Mouse (Mus musculus) left cerebral cortex, postnatal 25 days (tissue): ENCODE data around the gene Tmem33. TPM values are rescaled to one million over a fixed set of nuclear protein-coding genes. Genes with fewer than 3 reads are reported as not detected.

ENCODE experiments used
- DNase-seq, 2 experiments: peaks; one replicate each; pipeline ENCODE4 v3.0.0; 2022; ENCODE audit warnings: low spot score in 2 of 2, mixed read lengths in 1 of 2
- intact Hi-C: fragments of 180-260 bp; cut with DNase I; formaldehyde crosslinking; loops from one replicate; pipeline ENCODE4 v1.15.1; 2025
- total RNA-seq, 2 experiments: library from RNA; stranded (reverse); gene quantifications; 2 replicates each; pipeline ENCODE4 v1.2.3; 2021

Gene Tmem33
- total RNA-seq, 2 experiments from 2014 or later = 95.6 to 103 TPM

DNA sequence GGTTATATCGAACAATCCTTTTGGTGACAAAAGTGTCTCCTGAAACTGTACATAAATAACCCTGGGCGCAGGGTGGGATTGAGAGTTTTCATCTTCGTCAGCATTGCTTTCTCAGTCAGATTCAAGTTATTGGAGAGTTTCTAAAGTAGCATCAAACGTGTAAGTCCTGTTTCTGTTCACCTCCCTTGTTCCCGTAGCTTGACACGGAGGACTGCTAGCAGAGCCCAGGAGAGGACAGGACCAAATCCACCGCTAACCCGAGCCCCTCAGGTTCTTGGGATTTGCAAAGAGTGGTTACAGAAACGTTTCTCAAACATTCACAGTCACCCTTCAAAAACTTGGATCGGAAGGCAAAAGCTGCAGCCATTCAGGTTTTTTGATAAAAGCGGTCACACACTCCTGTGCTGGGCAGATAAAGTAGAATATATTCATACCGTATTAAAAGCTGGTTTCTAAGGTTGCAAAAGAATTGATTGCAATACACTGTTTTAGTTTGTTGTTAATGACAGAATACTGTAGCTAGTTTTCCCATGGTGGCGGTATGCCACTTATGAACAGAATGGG lies 47.4 kb downstream of the Tmem33 start:
- no peak for DNase-seq
- intact Hi-C loops = no loop called here

DNA sequence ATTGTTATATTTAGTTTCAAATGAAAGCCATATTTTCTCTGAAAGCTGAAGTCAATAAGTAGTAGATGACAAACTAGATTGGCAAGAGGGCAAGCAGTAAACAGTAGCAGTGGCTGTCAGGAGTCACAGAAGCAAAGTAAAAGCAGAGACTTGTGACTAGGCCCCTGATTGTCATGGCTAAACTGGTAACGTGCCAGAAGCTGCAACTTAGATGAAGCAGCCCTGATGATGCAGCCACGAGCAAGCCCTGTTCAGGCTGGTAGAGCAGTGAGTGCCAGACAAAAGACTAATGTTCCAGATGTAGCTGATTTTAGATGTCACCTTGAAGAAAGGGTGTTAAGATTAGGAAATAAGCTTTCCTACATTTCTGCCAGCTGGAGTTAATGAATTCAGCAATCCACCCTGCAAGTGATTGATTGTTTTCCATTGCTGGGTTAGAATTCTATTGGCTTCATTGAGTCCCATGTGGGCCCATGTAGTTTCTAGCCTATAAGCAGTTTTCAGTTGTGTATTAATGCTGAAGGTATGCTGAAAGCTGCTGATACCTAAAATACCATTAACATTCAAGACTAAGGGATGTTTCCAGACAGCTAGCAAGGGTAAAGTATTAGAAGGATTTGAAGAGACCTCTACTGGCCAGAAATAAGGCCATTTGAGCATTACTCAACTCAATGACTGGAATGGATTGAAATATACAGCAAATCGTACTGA lies 51.6 kb downstream of the Tmem33 start:
- no peak for DNase-seq
- intact Hi-C loops = no loop called here

DNA sequence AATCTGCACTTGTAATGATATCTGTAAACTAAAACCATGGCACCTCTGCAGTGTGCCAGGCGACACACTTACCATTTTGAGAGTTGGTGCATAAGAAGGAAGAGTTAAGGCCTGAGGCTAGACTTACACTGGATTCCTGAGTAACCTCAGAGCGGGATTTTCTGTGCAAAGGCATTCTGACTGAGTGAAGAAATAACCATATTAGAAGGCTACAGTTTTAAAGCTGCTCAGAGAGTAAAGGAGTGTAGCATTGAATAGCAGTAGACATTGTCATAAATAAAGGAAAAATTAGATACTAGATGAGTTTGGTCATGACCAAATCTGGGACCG lies 52.1 kb downstream of the Tmem33 start:
- intact Hi-C loops = no loop called here
- no peak for DNase-seq

DNA sequence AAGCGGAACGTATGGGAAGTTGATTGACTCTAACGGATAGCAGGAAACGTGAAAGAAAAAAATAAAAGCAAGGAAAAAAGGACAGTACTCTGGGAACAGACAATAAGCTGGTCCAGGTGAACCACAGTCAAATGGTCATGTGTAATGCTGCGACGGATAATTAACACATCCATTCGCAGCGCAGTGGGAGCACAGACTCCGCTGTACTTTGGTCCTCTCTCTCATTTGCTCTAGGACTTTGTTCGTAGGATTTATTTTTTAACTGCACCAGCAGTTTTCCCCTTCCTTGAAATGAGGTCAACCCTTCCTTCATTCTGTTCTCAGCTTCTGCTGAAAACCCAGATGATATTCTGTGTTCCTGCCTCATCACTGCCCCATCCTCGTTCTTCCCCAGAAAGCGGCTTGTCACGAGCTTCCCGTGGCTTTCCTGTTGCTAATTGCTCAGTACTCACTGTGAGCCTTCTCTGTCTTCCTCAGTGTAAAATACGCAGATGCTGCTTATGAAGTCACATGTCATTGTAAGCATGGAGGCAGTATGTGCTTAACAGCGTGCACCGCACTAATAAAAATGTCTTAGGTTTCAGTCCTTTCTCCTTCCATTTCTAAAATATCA lies 61.4 kb downstream of the Tmem33 start:
- intact Hi-C loops = no loop called here
- no peak for DNase-seq

DNA sequence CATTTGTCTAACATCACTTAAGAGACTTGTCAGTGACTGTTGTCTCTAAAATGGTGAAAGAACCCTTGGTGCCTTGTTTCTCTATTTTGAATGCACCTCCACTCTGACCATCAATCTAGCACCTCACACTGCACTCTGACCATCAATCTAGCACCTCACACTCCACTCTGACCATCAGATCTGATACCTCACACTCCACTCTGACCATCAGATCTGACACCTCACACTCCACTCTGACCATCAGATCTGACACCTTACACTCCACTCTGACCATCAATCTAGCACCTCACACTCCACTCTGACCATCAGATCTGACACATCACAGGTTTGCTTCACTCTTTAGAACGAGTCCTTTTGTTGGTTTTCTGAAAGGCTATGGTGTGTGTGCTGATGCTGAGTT lies 63.7 kb downstream of the Tmem33 start:
- intact Hi-C loops = no loop called here
- DNase-seq = no peak

DNA sequence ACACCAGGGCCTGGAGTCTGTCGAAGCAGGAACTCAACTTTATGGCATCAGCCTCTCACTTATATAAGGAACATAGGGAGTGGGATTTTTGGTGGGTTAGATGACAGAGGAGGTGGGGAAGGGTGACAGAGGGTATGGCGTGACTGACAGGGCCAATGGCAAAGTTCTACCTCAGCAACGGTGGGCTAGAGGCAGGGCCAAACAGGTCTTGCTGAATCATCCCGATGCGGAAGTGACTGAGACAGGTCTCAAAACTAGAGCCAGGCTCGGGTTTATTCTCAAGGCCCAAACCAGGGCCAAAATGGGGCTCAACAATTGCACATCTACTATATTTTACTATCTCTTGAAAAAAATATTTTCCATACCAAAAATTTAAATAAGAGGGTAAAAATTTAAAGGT lies 80.4 kb downstream of the Tmem33 start:
- DNase-seq = no peak
- intact Hi-C loops = no loop called here

Other genes with a start within 250 kb of the Tmem33 start
- not detected for gene Phox2b, start 161.3 kb upstream of the Tmem33 start, total RNA-seq
- gene Slc30a9, start 46.4 kb downstream of the Tmem33 start, total RNA-seq = 100 to 1,000 TPM; 194 TPM
- gene Bend4, start 167.7 kb downstream of the Tmem33 start, total RNA-seq = 1 to 10 TPM; 8.2 to 8.3 TPM